Mouse (Mus musculus) stomach, embryonic 14.5 days (tissue): ENCODE measurements around the gene Eml4. TPM values are rescaled to one million over a fixed set of nuclear protein-coding genes. Genes with fewer than 3 reads are reported as not detected.
A peak's percentile ranks its signal among the peaks of the same experiment; 100 is the strongest.

Experiments used
- ATAC-seq: fragments of 200-750 bp; cut with Nextera tagmentation; 2 replicates; pipeline ENCODE4 v1.8.0; 2017; ENCODE audit warnings: low read depth, moderate TSS enrichment; ENCODE audit not compliant: insufficient number of reproducible peaks, insufficient read depth, low FRiP score
- H3K27ac ChIP-seq: fragments of 300-500 bp; sonication (generic); 2 replicates; pipeline ENCODE4 v1.5.1; 2014; ENCODE audit warnings: mild to moderate bottlenecking, low read length, moderate library complexity, mixed read lengths
- H3K27me3 ChIP-seq: fragments of 300-500 bp; sonication (generic); 2 replicates; pipeline ENCODE4 v1.6.1; 2014; ENCODE audit warnings: low read length, control low read depth, mixed read lengths; ENCODE audit not compliant: control insufficient read depth, insufficient read depth
- H3K36me3 ChIP-seq: fragments of 300-500 bp; sonication (generic); 2 replicates; pipeline ENCODE4 v1.6.1; 2014; ENCODE audit warnings: mild to moderate bottlenecking, control low read depth, low read length, moderate library complexity, mixed read lengths; ENCODE audit not compliant: control insufficient read depth, insufficient read depth
- H3K4me1 ChIP-seq: fragments of 300-500 bp; sonication (generic); 2 replicates; pipeline ENCODE4 v1.6.1; 2014; ENCODE audit warnings: low read length, control low read depth, mixed read lengths; ENCODE audit not compliant: control insufficient read depth, insufficient read depth
- H3K4me2 ChIP-seq: fragments of 300-500 bp; sonication (generic); replicated peaks from 2 replicates; pipeline ENCODE4 v1.6.1; 2014; ENCODE audit warnings: low read depth, low read length, control low read depth
- H3K4me3 ChIP-seq: fragments of 300-500 bp; sonication (generic); 2 replicates; pipeline ENCODE4 v1.5.1; 2014; ENCODE audit warnings: low read depth, low read length, control low read depth
- H3K9ac ChIP-seq: fragments of 300-500 bp; sonication (generic); replicated peaks from 2 replicates; pipeline ENCODE4 v1.6.1; 2014; ENCODE audit warnings: low read depth, mild to moderate bottlenecking, control low read depth, low read length, moderate library complexity, mixed read lengths
- H3K9me3 ChIP-seq: fragments of 300-500 bp; sonication (generic); 2 replicates; pipeline ENCODE4 v1.6.1; 2016; ENCODE audit warnings: low read depth, low read length, control low read depth; ENCODE audit not compliant: control insufficient read depth
- WGBS: fragments of 180-500 bp; shearing (Covaris S2); extraction: QIAGEN DNeasy Blood & Tissue Kit; methylation state at CpG from one replicate; pipeline ENCODE4 v1.1.7; 2014; 5-methylcytosine and 5-hydroxymethylcytosine counted together
- polyA plus RNA-seq: library from polyadenylated mRNA; unstranded; fragments of >200 nt; fragmentation: Nextera tagmentation; extraction: Ambion mirVana; gene quantifications from 2 replicates; pipeline ENCODE4 v1.2.1, GENCODE M21; 2014

Gene Eml4
- polyA plus RNA-seq, 1 experiment from 2014 or later: 41.9 TPM

DNA sequence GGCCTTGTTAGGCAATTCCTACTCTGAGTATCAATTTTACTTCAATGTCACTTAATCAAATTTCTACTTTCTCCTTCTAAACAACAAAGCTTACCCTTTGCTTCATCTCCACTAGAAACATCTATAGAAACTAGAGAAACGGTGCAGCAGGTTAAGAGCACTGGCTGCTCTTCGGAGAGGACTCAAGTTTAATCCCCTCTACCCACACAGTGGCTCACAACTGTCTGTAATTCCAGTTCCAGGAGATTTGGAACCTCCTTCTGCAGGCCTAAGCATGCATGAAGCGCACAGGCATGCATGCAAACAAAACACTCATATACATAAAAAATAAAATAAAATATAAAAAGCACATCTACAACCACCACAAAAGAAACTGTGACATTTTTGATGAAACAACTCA lies 161.4 kb downstream of the Eml4 start:
- Histone ChIP-seq H3K9ac (no peak overlapping the region), H3K9me3 (no peaks in the 10 kb centered on the region), H3K4me2 (no peak overlapping the region), H3K4me1 (peaks cover 25% of the 10 kb centered on the region), H3K27ac (no peak overlapping the region), H3K36me3 (no peaks in the 10 kb centered on the region), H3K27me3 (no peaks in the 10 kb centered on the region), H3K4me3 (no peak overlapping the region)
- ATAC-seq: no peak
- 93% methylated on average over 3 of the region's 3 CpGs for WGBS

DNA sequence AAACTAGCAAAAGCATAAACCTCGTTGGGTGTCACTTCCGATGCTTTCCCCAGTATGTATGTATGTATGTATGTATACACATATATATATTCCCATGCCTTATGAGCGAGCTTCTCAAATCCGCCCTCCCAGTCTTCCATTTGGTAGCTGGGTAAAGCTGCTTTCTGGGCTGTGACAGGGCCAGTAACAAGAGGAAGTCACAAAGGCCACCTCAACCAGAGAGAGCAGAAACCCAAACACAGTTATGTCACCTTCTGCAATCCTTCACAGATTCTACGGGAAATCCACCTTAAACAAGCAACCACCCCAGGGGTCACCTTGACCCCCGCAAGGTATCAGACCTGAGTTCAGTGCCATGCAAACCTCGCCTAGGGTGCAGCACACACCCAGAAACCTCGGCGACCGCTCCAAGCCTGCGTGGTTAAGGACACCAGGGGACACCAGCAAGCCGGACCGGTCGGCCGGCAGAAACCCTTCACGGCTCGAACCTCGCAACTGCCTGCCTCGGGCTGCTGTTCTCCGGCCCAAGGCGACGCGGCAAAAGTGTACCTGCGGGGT lies 163.0 kb downstream of the Eml4 start:
- H3K36me3 ChIP-seq: no peaks in the 10 kb centered on the region
- H3K9ac ChIP-seq: peak overlapping the region; percentile 96
- 2% methylated on average over 24 of the region's 24 CpGs for WGBS
- ATAC-seq: peak; percentile 48
- peaks cover 25% of the 10 kb centered on the region for H3K4me1 ChIP-seq
- peak overlapping the region; percentile 98 for H3K4me3 ChIP-seq
- H3K27ac ChIP-seq: peak overlapping the region; percentile 67; the same call in 1 of the 2 replicates
- no peaks in the 10 kb centered on the region for H3K27me3 ChIP-seq
- no peaks in the 10 kb centered on the region for H3K9me3 ChIP-seq
- H3K4me2 ChIP-seq: peak overlapping the region; percentile 90

DNA sequence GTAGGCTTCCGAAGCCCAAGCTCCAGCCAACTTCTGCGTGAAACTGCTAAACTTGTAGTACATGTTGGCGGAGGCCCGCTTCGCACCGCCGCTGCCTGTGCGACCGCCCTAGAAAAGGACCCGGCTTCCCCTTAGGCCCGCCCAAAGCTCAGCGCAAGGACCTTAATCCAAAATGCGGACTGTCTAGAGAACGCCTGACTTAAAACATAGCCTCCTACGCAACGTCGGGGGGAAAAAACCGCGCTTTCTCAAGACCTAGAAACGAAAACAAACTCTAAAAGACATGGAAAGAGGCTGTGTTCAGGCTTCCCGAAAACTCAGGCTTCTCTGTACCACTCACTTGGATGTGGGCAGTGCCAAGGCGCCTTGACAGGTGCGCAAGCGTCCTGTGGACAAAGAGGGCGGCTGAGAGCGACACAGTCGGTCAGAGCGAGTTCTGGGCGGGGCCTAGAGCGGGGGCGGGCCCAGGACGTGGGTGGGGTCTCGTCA lies 163.5 kb downstream of the Eml4 start:
- WGBS: under 1% methylated on average over 33 of the region's 33 CpGs
- Histone ChIP-seq H3K27ac (peak overlapping the region; percentile 67; the same call in 1 of the 2 replicates), H3K9ac (peak overlapping the region; percentile 96), H3K36me3 (no peaks in the 10 kb centered on the region), H3K27me3 (no peaks in the 10 kb centered on the region), H3K4me1 (peaks cover 25% of the 10 kb centered on the region), H3K9me3 (no peaks in the 10 kb centered on the region), H3K4me3 (peak overlapping the region; percentile 98), H3K4me2 (peak overlapping the region; percentile 90)
- peak; percentile 98 for ATAC-seq

DNA sequence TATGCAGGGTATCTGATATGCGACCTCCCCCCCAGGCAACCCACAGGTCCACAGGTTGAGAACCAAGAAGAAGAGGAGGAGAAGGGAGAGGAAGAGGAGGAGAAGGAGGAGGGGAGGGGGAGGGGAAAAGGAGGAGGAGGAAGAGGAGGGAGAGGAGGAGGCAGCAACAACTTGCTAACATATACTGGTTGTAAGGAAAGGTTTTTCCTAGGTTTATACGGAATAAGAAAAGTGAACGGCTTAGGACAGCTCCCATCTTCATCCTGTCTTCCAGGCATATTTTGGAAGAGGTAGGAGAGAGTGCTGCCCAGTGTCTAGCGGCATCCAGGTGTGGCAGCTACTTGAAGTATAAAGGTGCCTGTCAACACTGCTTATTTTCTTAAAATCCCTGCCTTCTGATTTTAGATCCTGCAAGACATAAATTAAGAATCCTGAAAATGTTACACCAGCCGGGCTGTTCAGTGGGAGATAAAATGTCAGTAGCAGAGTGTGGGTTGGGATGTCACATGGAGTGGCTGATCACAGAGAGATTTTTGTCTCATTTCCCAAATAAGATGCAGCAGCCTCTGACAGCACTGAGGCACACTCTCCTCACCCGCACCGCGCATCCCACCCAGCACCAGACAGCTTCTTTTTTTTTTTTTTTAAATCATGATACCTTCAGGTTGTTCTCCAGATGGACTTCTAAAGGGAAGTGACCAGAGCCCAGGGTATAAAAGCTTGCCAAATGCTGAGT lies 166.7 kb downstream of the Eml4 start, which contains the start of gene Cox7a2l:
TSS of gene Cox7a2l (minus strand) at position 51 of the 736 bp plus-strand sequence.
- Histone ChIP-seq H3K9me3 (no peaks in the 10 kb centered on the region), H3K27me3 (no peaks in the 10 kb centered on the region), H3K36me3 (no peaks in the 10 kb centered on the region), H3K4me2 (no peak within 1 kb of the TSS), H3K4me1 (peaks cover 14% of the 10 kb centered on the region), H3K4me3 (no peak within 1 kb of the TSS), H3K9ac (no peak within 1 kb of the TSS), H3K27ac (no peak within 1 kb of the TSS)
- WGBS: 90% methylated on average over 8 of the region's 8 CpGs
- ATAC-seq: no peak

DNA sequence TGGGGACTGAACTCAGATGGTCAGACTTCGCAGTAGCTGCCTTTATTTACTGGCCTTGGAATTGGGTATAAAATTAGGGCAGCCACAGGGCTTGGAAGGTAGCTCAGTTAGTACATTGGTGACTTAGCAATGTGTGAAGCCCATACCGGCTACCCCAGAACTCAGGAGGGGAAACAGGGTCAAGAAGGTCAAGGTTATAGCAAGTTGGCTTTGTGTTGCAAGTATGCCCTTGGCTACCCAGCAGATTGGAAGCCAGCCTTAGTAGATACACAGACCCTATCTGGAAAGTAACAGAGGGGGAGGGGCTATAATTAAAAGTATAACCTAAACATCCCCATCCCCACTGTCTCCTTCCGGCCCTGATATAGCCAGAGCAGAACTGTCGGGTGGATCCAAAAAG lies 171.2 kb downstream of the Eml4 start:
- ATAC-seq: no peak
- Histone ChIP-seq H3K4me3 (no peak overlapping the region), H3K36me3 (no peaks in the 10 kb centered on the region), H3K27me3 (no peaks in the 10 kb centered on the region), H3K9me3 (no peaks in the 10 kb centered on the region), H3K4me2 (no peak overlapping the region), H3K9ac (no peak overlapping the region), H3K4me1 (peaks cover 11% of the 10 kb centered on the region), H3K27ac (no peak overlapping the region)
- 92% methylated on average over 4 of the region's 4 CpGs for WGBS

DNA sequence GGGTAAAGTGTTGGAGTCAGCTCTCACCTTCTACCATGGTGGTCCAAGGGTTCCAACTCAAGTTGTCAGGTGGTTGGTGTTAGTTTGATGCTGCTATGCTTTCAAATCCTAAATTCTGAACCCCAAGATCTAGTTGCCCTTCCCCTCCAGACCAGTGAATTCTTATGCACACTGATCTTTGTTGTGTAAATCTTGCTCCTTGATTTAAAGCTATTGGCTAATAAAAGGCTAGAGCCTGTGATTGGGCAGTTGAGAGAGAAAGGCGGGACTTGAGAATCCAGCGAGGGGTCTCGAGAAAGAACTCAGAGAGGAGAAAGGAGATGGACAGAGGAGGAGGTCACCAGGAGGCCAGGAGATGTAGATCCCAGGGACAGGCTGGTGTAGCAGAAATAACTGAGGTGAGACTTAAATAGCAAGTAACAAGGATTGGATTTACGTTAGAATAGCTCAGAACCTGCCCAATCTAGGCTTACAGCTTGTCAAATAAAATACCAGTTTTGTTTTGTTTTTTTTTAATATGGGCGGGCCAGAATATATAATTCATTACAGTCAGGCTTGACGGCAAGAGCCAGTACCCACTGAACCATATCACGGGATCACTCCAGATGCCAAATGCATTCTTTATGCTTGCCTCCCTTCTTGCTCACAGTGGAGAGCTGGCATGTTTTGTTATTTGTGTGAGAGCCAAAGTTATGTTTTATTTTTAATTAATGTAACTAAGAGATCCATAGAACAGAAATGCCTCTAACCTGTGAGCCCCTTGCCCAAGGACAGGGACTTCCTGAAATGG lies 172.1 kb downstream of the Eml4 start:
- ATAC-seq: no peak
- Histone ChIP-seq H3K9me3 (no peaks in the 10 kb centered on the region), H3K4me2 (no peak overlapping the region), H3K4me3 (no peak overlapping the region), H3K27ac (no peak overlapping the region), H3K27me3 (no peaks in the 10 kb centered on the region), H3K9ac (no peak overlapping the region), H3K4me1 (peaks cover 20% of the 10 kb centered on the region), H3K36me3 (no peaks in the 10 kb centered on the region)
- WGBS: 67% methylated on average over 7 of the region's 7 CpGs

DNA sequence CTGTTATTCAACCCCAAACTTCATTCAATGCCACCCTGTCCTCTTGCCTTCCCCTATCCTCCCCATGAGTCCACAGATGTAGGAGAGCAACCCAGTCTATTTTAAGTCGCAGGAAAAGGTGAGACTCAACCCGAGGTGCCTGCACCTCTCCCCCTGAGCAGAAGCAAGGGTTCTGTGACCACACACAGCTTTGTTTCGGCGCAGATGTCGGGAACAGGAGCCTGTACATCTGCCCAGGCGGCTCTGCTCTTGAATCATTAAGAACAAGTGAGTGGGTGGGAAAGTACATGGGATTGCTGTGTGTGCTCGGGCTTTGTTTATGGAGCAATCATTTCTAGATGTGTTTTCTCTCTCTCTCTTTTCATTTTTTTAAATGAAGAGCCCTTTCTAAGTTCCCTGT lies 174.0 kb downstream of the Eml4 start:
- Histone ChIP-seq H3K4me2 (no peak overlapping the region), H3K9ac (no peak overlapping the region), H3K9me3 (no peaks in the 10 kb centered on the region), H3K27ac (no peak overlapping the region), H3K36me3 (no peaks in the 10 kb centered on the region), H3K4me1 (peaks cover 24% of the 10 kb centered on the region), H3K4me3 (no peak overlapping the region), H3K27me3 (no peaks in the 10 kb centered on the region)
- no peak for ATAC-seq
- WGBS: 51% methylated on average over 7 of the region's 7 CpGs

DNA sequence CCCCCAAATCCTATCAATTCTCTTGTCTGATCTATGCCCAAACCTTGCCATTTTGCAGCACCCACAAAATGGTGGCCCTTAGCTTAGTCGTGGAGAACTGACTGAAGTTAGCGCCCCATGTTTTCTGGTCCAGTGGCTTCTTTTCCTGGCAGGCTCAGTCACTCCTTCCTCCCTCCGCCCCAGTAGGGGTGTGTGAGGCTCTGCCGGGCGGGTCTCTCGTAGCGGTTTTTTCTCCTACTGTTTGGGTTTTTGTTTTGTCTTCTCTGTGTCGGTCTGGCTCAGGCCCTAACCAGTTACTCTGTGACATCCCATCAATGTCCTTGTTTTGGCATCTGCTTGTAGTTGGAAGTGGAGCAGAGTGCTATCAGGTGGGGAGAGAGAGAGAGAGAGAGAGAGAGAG lies 174.9 kb downstream of the Eml4 start:
- Histone ChIP-seq H3K27me3 (no peaks in the 10 kb centered on the region), H3K9me3 (no peaks in the 10 kb centered on the region), H3K36me3 (no peaks in the 10 kb centered on the region), H3K4me2 (0 out of 2 replicates have a peak overlapping the region, but pooled peaks have one; percentile 3), H3K27ac (no peak overlapping the region), H3K4me3 (no peak overlapping the region), H3K4me1 (peaks cover 24% of the 10 kb centered on the region), H3K9ac (no peak overlapping the region)
- WGBS: 16% methylated on average over 8 of the region's 8 CpGs
- ATAC-seq: no peak
